Mouse (Mus musculus) hindlimb bud, embryonic 11.5 days (tissue): ENCODE data around the gene Prkcb.

Experiments used
- DNase-seq: peaks from one replicate; pipeline ENCODE4 v3.0.0-alpha.2; 2012; ENCODE audit warnings: low read depth, low spot score; ENCODE audit errors: extremely low spot score

Gene Prkcb

GRCm38 (mm10) chr7:122289243-122290111 lies 926 bp downstream of the Prkcb start:
- DNase-seq: no peak

DNA sequence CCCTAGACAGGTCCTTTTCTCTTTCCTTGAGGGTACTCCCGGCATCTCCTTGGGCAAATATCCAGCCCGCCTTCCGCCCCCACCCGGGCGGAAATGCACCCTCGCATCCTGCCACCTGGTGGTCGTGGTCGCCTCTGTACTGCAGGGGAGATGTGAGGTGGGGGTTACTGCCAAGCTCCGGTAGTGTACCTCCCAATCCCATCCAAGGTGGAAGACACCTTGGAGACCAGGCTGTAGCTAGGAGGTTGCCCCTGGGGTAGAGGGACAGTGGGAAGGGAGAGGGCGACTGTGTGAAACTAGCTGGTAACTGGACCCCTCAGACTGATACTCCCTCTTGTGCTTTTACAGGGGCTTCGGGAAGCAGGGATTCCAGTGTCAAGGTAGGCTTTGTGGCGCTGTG lies 1.6 kb downstream of the Prkcb start:
- no peak for DNase-seq

- DNase-seq: no peak
Observed at GRCm38 (mm10) chr7:122290771-122291170, 2.2 kb downstream of the Prkcb start.

DNA sequence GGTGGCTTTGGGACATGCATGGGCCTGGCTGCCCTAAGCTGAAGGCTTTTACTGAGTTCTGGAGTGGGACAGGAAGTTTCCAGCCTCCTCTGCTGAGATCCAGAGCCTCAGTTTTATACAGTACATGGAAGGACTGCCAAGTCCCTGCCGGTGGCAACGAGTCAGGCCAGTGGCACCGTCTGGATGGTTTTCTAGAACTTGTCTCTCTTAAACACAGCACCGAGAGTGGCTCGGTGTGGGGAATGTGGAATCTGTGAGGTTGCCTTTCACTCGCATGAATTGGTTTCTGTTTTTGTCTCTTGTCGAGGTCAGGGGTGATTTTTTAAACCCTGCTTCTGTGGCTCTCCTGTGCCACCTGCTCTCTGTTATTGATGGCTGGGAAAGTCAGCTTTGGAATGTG lies 3.6 kb downstream of the Prkcb start:
- no peak for DNase-seq

DNA sequence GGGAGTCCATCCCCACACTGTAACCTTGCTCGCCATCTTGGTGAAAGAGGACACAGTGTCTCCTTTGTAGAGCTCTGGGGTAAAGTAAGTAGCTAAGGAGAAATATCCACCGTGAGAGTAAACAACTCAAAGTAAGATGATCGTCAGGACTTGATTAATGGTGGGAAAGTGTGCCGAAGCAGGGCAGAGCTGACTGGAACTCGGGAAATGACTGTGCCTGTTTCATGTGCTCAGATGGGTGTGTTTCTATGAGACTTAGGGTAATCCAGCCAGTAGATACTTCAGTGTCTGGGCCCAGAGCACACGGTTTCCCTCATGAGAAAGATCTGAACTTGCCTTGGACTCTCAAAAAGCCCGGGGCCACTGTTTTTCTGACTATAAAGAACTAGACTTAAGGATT lies 5.6 kb downstream of the Prkcb start:
- no peak for DNase-seq

GRCm38 (mm10) chr7:122295363-122295762 lies 6.8 kb downstream of the Prkcb start:
- DNase-seq: no peak

DNA sequence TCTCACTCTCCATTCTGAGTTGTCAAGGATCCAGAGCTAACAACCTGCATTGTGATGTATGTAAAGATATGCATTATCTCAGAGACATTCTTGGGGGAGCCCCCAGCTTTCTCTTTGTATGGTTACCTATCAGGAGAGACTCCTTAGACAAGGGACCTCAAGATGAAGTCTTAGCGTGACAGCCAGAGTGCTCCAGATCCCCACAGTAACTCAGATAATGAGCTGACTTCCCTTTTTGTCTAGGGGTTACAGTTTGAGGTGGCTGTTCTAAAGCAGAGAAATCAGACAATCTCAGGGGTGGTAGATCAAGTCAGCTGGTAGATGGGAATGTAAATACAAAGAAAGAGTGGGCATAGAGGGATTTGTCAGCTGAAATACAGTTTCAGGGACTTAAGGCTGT lies 7.8 kb downstream of the Prkcb start:
- DNase-seq: no peak

- no peak for DNase-seq
Observed at GRCm38 (mm10) chr7:122296805-122297204, 8.3 kb downstream of the Prkcb start.

DNA sequence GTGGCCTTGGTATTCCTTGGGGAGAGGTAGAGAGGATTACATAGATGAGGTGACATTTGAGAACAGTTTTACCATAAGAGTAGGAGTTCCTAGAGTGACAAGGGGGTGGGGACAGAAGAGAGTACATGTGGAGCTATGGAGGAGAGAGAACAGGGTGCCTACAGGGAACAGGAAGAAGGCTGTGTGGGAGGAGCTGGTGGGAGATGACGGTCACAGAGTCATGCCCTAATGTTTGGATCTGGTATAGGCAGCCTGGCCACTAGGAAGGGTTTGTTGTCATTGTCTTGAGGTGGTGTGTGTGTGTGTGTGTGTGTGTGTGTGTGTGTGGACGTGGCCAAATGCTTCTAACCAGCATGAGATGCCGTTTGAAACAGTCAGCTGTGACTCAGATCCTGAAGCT lies 9.1 kb downstream of the Prkcb start:
- DNase-seq: no peak

- no peak for DNase-seq
Observed at GRCm38 (mm10) chr7:122298715-122299114, 10.2 kb downstream of the Prkcb start.

- no peak for DNase-seq
Observed at GRCm38 (mm10) chr7:122300538-122300937, 12.0 kb downstream of the Prkcb start.

DNA sequence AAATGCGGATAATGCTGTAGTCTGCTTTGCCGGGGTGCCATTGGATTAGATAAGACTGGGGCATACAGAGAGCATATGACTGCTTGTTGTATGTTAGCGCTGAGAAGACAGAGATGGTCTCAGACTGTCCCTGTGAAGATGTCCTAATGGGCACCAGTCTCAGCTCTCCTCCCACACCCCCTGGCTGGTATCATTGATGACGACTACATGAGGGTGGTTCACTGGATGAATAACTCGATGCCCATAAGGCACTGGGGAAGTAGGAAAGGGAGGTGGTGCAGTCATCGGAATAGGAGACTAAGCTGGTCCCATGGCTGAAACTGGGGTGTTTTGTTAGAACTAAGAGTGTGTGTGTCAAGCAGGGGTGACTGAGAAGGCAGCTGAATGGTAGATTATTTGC lies 14.0 kb downstream of the Prkcb start:
- no peak for DNase-seq

DNA sequence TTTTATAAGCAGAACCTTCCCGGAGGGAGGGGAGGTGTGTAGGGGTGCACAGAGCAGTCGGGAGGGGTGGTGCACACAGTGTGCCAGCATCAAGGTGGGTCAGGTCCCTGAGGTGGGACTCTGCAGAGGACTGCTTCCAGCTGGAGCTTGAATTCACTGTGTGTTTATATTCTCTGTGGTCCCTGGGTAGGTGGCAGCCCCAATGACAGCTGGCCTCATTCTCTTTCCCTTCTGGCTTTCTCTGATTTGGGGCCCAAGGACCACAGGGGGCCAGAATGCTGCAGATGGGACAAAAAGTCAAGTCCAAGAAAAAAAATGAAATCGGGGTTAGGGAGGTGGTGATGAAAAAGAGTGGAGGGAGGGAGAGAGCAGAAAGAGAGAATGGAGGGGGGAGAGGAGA lies 15.4 kb downstream of the Prkcb start:
- DNase-seq: no peak

GRCm38 (mm10) chr7:122304521-122304920 lies 16.0 kb downstream of the Prkcb start:
- no peak for DNase-seq

- DNase-seq: no peak
Observed at GRCm38 (mm10) chr7:122307241-122307640, 18.7 kb downstream of the Prkcb start.

DNA sequence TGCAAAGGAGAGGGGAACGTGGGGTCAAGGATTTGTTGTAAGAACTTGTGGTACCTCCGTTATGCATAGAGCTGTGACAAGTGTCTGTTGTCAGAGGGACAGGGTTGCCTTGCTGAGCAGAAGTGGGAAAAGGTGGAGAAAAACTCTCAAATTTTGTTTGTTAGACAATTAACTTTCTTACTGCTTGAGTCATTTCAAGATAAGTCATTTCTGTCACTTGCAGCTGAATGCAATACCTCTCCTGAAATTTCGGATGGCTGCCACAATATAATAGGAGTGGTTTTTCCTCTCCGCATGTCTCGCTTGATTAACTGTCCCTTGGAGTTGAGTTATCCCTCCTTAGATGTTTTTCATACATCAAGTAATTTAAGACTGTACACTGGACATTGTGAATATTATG lies 20.1 kb downstream of the Prkcb start:
- no peak for DNase-seq

DNA sequence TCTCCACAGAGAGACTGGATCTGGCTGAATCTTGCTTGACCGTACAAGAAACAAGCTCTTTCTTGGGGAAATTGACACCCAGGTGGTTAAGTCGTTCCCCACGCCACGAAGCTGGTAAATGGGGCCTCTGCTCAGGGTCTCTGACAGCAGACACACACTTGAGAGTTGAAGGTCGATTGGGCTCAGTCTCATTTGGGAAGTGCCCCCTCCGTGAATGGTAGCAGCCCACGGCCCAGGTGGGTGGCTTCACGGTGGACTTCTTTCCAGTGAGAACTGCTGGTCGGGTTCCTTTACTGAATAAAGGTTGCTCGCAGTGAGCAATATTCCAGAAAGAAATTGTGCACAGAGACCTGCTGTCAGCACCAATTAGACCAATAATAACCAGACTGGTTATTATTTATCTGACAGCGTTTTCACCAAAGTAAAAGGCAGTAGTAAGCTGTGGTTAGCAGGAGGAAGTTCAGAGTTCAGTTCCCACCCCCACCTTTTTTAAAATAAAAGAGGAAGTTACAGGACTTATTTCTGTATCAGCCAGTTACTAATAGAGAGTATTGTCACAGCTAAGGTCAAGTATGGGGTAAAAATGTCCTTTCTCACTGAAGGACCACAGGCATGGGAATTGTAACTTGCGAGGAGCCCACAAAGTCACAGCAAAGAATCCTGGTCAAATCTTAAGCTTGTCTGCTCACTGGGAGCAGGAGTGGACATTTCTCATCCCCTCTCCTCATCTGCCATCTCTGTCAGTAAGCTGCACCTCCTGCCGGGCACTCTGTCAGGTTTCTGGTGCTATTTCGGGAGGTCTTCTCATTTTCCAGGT lies 21.6 kb downstream of the Prkcb start:
- no peak for DNase-seq

- DNase-seq: no peak
Observed at GRCm38 (mm10) chr7:122310726-122311018, 22.1 kb downstream of the Prkcb start.

- DNase-seq: no peak
Observed at GRCm38 (mm10) chr7:122313690-122314477, 25.3 kb downstream of the Prkcb start.

GRCm38 (mm10) chr7:122315720-122316331 lies 27.3 kb downstream of the Prkcb start:
- DNase-seq: no peak

- no peak for DNase-seq
Observed at GRCm38 (mm10) chr7:122316681-122317080, 28.1 kb downstream of the Prkcb start.
